Mouse (Mus musculus) lung, adult 10 weeks (tissue): ENCODE measurements around the gene Chchd3. TPM values are rescaled to one million over a fixed set of nuclear protein-coding genes. Genes with fewer than 3 reads are reported as not detected.

ENCODE experiments used
- polyA plus RNA-seq: library from polyadenylated mRNA; stranded (reverse); fragments of 350-450 nt; fragmentation: Illumina TruSeq; extraction: RNeasy Lipid Tissue Mini Kit (QIAGEN cat#74804); gene quantifications from one replicate; pipeline ENCODE4 v1.2.3, GENCODE M21; 2014; ENCODE audit warnings: low read depth, low replicate concordance; ENCODE audit not compliant: insufficient read depth

Chchd3 gene
- 55.6 TPM for polyA plus RNA-seq

DNA sequence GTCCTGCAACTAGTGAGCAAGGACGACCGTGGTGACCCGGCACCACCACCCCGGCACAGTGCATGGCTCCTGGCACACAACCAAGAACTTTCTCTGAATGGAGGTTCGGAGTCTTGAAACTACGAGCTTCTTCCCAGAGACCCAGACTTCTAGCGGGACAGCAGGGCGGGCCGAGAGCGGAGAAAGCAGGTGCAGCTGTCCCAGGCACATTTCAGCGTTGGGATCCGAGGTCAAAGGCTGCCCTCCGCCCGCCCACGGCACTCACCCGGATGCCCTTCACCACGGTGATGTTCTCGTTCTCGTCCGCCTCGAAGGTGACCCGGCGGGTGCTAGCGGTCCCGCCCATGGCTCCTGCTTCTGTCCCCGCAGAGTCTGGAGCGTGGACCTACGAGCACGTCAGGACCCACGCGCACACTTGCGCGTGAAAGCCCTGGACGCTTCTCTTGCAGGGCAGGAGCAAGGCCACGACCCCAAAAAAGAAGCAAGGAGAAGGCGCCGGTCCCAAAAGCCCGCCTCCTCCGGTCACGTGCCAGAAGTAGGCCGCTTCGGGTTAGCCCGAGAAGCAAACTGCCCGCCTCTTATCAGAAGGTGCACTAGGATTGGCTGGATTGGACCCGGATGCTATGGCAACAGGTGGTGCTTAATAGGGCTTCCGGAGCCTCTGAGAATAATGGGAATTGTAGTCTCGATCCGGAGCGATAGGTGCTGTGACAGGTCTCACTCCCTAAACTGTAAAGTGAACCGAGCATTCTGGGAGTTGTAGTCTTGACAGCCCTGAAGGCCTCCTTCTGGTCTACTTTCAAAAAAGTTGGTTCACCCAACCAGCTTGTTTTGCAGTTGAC, at the start of gene Chchd3:
TSS of gene Chchd3 (minus strand) at position 526 of the 842 bp plus-strand sequence.

Other genes starting within 250 kb of the Chchd3 start
- 8.5 TPM for gene Exoc4, start 188.8 kb upstream of the Chchd3 start, polyA plus RNA-seq